Mouse (Mus musculus) erythroid progenitor cell, adult 5-6 weeks (primary cell): ENCODE results near the gene Ugt1a7c. TPM values are rescaled to one million over a fixed set of nuclear protein-coding genes. Genes with fewer than 3 reads are reported as not detected.

Source experiments
- ATAC-seq: replicated peaks from 2 replicates; pipeline ENCODE4 v1.8.0; 2016; ENCODE audit warnings: moderate number of reproducible peaks, mild to moderate bottlenecking, moderate TSS enrichment, inconsistent platforms; ENCODE audit not compliant: poor library complexity, low FRiP score, severe bottlenecking
- total RNA-seq, 2 experiments: library from RNA; stranded (forward) in 1 of 2; stranded (reverse) in 1 of 2; fragments of 150-400 nt in 1 of 2; fragments of 186-747, 209-891 nt in 1 of 2; gene quantifications; 2 replicates each; pipeline versions ENCODE4 v1.2.3 to v1.2.4; 2015 to 2017; ENCODE audit warnings: low replicate concordance in 2 of 2

The Ugt1a7c gene
- total RNA-seq, 2 experiments from 2014 or later = 7.5 to 11.5 TPM

DNA sequence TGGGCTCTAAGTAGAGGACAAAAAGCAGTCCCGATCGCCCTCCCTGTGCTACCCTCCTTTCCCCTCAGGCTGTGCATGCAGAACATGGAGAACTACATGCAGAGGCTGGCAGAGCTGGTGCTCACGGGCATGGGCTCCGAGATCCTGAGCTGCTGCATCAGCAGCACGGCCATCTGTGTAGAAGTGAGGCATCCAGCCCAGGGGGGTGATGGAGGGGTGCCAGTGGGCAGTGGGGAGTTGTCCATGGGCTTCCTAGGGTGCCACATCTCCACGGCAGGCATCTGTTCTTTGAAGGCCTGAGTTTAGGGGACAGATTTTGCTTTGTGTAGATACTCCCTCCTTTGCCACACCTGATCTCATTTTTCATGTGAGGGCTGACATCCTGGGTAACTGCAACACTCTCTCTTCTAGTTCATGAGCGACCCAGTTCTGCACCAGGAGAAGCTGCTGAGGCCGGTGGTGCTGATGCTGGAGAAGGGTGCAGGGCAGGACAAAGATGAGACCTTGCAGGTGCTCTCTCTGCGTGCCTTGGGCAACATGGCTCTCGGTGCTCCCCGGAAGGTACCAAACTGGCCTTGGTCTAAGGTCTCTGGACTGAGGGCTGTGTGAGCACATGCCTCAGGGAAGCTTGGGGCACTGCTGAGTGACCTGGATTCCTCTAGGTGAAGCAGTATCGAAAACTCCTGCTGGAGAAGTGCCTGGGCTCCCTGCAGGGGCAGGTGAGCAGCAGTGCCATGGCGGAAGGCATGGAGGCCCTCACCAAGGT lies 161.3 kb downstream of the Ugt1a7c start:
- no peak for ATAC-seq

DNA sequence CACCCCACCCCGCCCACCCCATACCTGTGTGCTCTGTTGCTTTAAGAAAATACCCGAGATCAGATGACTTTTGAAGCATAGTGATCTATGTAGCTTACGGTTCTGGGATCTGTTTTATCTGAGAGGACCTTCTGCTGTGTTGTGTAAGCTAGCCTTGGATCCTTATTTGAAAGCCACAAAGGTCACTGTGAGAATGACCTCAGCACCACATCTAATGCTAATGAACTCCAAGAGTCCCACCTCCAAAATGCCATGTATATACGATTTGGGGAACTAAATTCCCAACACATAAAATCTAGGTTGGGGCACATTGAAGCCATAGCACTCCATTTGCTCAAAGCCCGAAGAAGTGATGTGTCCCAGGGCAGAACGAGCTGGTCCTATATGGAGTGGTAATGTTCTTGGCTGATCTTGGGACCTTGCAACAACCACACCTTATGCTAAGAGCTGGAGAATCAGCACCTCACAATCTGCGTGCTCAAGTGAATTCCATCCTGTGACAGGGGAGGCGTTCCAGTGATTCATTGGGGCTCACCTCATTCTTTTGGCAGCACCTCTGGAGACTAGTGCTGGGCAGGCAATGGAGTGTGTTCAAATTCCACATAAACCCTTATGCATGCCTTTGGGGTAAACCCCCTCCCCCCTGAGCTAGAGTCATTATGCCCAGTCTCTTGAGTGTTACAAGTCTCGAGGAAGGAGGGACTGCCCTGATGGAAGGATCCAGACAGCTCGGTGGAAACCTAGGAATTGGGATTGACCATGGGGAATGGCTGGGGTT lies 162.2 kb downstream of the Ugt1a7c start:
- no peak for ATAC-seq

DNA sequence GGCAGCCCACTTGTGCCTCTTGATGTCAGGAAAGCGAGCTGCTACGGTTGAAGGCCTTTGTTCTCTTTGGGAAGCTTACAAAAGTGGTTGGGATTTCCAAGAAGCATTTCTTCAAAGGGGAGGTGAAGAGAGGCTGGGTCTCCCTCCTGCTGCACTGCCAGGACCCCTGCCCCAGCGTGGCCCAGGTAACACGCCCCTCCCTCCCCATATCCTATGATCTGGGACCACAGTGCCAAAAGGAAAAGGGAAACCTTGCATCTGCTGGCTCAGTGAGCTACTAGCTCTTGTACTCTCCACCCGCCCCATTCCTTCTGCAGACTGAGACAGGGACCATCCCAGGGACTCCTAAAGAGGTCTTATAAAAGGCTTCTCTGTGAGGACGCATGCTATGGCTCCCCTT lies 162.8 kb downstream of the Ugt1a7c start:
- ATAC-seq = no peak

GRCm38 (mm10) chr1:88258361-88258760 lies 163.5 kb downstream of the Ugt1a7c start:
- no peak for ATAC-seq

DNA sequence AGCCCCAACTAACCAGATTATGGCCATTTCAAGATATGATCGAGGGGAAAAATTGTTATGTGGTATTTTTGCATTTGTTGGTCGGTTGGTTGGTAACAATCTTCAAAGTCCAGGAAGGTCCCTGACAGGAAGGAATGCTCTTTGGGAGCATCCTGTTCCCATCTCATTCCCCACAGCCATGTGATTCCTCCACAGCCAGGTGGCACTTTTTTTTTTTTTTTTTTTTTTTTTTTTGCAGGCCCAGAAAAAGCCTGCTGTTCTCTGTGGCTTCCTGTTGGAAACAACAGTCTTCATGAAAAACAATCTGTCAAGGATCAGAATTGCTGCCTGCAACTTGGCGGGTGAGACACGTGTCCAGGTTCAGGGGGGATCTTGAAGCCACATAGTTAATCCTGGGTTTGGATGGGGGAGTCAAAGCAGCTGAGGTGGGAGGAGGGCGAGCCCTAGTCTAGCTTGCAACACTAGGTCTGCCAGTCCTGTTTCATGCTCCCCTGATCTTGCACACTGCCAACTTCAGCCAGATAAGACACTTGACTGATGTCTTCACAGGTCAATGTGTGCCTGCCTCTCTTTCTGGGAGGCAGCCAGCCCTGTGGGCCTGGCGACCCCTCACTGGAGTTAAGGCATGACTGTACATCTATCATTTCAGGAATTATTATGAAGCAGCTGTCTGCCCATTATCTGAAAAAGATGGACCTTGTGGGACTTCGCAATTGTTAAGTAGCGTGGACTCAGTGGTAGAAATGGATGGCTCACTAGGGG lies 164.2 kb downstream of the Ugt1a7c start:
- 0 out of 2 replicates have a peak, but pooled peaks have one; percentile 8 for ATAC-seq

- no peak for ATAC-seq
These were observed 164.8 kb downstream of the Ugt1a7c start for GRCm38 (mm10) chr1:88259643-88260024.

DNA sequence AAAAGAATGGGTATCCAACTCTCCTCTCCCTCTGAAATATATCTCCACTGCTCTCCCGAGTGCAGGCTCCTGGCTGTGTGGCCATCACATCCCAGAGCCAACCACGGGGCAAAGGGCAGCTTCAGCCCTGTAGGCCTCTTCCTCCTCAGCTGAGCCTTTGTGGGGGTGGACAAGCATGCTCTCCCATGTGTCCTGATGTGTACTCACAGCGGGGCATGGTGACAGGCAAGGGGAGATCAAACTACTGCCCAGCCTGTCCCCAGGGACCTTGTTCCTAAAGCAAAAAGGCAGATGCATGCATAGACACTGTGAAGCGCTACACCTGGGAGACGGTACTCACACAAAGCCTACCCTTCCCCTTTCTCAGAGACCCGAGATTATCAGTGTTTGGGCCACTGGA lies 165.3 kb downstream of the Ugt1a7c start:
- ATAC-seq = 0 out of 2 replicates have a peak, but pooled peaks have one; percentile 2

GRCm38 (mm10) chr1:88260604-88261377 lies 165.9 kb downstream of the Ugt1a7c start:
- no peak for ATAC-seq

DNA sequence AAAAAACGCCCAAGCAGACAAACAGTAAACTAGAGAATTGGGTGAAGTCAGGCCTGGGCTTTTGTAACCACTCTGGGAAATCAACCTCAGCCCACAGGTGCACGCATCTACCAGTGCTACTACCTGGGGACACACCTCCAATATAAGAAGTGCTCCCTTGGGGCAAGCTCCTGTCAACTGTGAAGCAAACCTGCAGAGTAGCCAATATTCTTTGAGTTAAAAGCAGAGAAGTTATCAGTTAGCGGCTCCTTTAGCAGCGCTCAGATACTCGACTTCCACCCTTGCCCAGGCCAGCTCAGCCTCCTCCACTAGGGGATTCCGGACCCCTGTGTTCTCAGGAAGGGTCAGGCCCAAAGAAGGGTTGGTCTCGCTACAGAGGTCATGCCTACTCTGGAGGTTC lies 166.8 kb downstream of the Ugt1a7c start:
- ATAC-seq = no peak

GRCm38 (mm10) chr1:88262255-88262654 lies 167.4 kb downstream of the Ugt1a7c start:
- ATAC-seq = no peak

DNA sequence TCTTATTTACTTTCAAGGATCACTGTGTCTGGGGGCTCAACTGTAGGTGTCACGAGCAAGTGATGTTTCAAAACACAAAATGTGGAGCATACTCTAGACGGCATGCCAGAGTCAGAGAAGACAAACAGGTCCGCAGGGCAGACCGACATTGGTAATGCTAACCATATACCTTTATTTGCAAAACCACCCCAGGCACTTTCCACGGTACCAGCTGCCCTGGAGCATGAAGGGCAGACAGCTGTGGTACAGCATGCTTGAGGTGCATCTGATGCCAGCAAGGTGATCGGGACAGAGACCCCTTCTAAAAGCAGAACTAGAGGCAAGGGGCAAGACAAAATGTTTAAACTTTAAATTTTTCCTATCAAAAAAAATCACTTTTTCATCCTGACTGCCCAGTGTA lies 168.1 kb downstream of the Ugt1a7c start:
- ATAC-seq = no peak

DNA sequence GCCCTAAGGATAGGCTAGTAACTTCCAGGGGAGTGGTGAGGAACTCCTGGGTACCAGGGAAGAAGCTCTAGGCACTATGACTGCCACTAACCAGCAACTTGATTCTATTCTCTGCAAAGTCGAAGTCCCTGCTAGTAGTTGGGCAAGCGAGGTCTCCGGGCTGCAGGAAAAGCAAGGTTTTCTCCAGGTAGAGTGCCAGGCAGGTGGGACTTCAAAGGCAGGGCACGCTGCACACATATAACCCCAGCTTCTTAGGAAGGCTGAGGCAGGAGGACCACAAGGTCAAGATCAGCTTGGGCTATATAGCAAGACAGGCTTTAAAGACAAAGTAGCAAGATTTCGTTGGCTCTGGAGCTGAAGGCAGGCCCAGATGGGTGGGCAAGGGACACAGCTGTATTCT lies 168.9 kb downstream of the Ugt1a7c start:
- ATAC-seq = no peak

- no peak for ATAC-seq
These were observed 169.5 kb downstream of the Ugt1a7c start for GRCm38 (mm10) chr1:88264237-88264868.

GRCm38 (mm10) chr1:88264869-88265240 lies 170.0 kb downstream of the Ugt1a7c start:
- ATAC-seq = no peak

GRCm38 (mm10) chr1:88266123-88266522 lies 171.3 kb downstream of the Ugt1a7c start:
- no peak for ATAC-seq

GRCm38 (mm10) chr1:88267489-88267888 lies 172.6 kb downstream of the Ugt1a7c start:
- no peak for ATAC-seq

DNA sequence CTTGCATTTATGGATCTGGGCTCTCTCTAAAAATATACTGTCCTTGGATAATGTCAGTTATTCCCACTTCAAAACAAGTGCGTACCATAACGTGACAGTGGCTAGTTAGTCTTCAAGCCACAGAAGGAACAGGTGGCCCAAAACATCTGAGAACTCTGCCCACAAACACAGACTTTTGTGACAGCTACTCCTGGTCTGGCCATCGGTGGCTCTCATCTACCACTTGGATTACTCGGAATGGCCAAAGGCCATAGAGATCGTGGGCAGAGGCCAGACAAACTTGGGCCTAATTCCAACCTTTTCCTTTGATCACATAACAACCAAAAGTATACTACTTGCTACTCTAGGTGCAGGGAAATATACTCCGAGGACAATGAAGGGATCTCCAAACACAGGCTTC lies 173.2 kb downstream of the Ugt1a7c start:
- no peak for ATAC-seq
